ENCODE assay signal across 26 mouse cellular contexts in the genomic region with DNA sequence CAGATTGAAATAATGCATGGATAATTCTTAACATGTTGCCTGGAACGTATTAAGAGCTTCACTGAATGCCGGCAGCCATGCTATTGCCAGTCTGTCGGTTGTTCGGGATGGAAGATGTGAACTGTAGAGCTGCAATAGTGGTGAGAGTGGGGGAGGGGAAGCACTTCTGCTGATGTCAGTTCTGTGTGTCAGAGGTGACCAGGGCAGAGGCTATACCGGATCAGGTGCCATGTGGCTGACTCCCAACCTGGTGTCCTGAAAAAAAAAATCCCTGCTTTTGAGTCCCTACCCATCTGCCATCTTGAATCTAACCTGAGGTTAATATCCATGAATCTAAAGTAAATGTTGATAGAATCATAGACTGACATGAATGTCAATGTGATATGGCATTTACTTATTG.
"Had no signal": no experiment of that assay in that cellular context is flagged by ENCODE, and none has a peak within 500 bp of the region (broad histone marks: within the 10 kb centered on the region; RNA-seq: fewer than 3 reads in every experiment).

No protein-coding gene starts in this region.

- H3K27ac ChIP-seq: heart, adult 2 months; heart, embryonic 13.5 days; heart, embryonic 15.5 days; hindbrain, embryonic 13.5 days; hindbrain, embryonic 15.5 days; hindbrain, postnatal 0 days; kidney, embryonic 15.5 days; kidney, postnatal 0 days; left cerebral cortex, adult 2 months; limb, embryonic 10.5 days; limb, embryonic 12.5 days; liver, embryonic 14.5 days had no signal

- DNase-seq: gastrocnemius, postnatal 14 days; gastrocnemius, postnatal 36 days; heart, adult 11 months; heart, adult 2 months; heart, postnatal 14 days; heart, postnatal 36 days; kidney, adult 11 months; kidney, adult 2 months; kidney, adult 9 months; kidney, postnatal 14 days; kidney, postnatal 36 days; layer of hippocampus, adult 9-11 months; liver had no signal

- H3K4me2 ChIP-seq: heart, embryonic 11.5 days; heart, embryonic 13.5 days; heart, embryonic 15.5 days; hindbrain, embryonic 13.5 days; hindbrain, embryonic 15.5 days; kidney, embryonic 15.5 days; limb, embryonic 12.5 days had no signal

- H3K9me3 ChIP-seq: heart, embryonic 13.5 days; heart, embryonic 15.5 days; hindbrain, embryonic 13.5 days; hindbrain, embryonic 15.5 days; kidney, embryonic 15.5 days; limb, embryonic 10.5 days; limb, embryonic 12.5 days had no signal

- H3K9ac ChIP-seq: heart, embryonic 13.5 days; heart, embryonic 15.5 days; hindbrain, embryonic 13.5 days; hindbrain, embryonic 15.5 days; kidney, embryonic 15.5 days; limb, embryonic 12.5 days; liver, embryonic 14.5 days had no signal

- H3K4me3 ChIP-seq: heart, adult 2 months; heart, embryonic 13.5 days; heart, embryonic 15.5 days; hindbrain, embryonic 13.5 days; hindbrain, embryonic 15.5 days; kidney, embryonic 15.5 days; left cerebral cortex, adult 2 months; limb, embryonic 10.5 days; limb, embryonic 12.5 days had no signal

- H3K36me3 ChIP-seq: heart, embryonic 13.5 days; heart, embryonic 15.5 days; hindbrain, embryonic 13.5 days; hindbrain, embryonic 15.5 days; kidney, embryonic 15.5 days; limb, embryonic 10.5 days; limb, embryonic 12.5 days had no signal

- H3K27me3 ChIP-seq: heart, embryonic 13.5 days; heart, embryonic 15.5 days; hindbrain, embryonic 13.5 days; hindbrain, embryonic 15.5 days; kidney, embryonic 15.5 days; limb, embryonic 12.5 days had no signal

- ATAC-seq: hindbrain, postnatal 0 days; intestine, embryonic 16.5 days had no signal
